Mouse (Mus musculus): ENCODE data around the gene Arhgap18.
A peak's percentile ranks its signal among the peaks of the same experiment; 100 is the strongest.
"Not testable (repeated sequence)": the region's sequence is repeated elsewhere in the genome, so short reads cannot be mapped to it uniquely, and the experiment has no call there.

Gene Arhgap18

GRCm38 (mm10) chr10:26903781-26904180 is 150.6 kb downstream of the Arhgap18 start:
- no peak for DNase-seq (ENCODE audit: low read depth, low spot score)

GRCm38 (mm10) chr10:26911176-26911575 is 158.0 kb downstream of the Arhgap18 start:
- no peak for DNase-seq (ENCODE audit: low read depth, low spot score)

GRCm38 (mm10) chr10:26912112-26912797 is 159.0 kb downstream of the Arhgap18 start:
- DNase-seq (ENCODE audit: low read depth, low spot score): no peak

GRCm38 (mm10) chr10:26912807-26913206 is 159.6 kb downstream of the Arhgap18 start:
- DNase-seq (ENCODE audit: low read depth, low spot score): no peak

- peak; percentile 63 for DNase-seq (ENCODE audit: low read depth, low spot score)
Observed at GRCm38 (mm10) chr10:26919307-26919977, 166.2 kb downstream of the Arhgap18 start.

GRCm38 (mm10) chr10:26920383-26920979 is 167.3 kb downstream of the Arhgap18 start:
- DNase-seq (ENCODE audit: low read depth, low spot score): no peak

GRCm38 (mm10) chr10:26936056-26936455 is 182.8 kb downstream of the Arhgap18 start:
- not testable (repeated sequence) for DNase-seq (ENCODE audit: low read depth, low spot score)

- DNase-seq (ENCODE audit: low read depth, low spot score): not testable (repeated sequence)
Observed at GRCm38 (mm10) chr10:26938464-26938863, 185.2 kb downstream of the Arhgap18 start.

- DNase-seq (ENCODE audit: low read depth, low spot score): no peak
Observed at GRCm38 (mm10) chr10:26939549-26939948, 186.3 kb downstream of the Arhgap18 start.

- no peak for DNase-seq (ENCODE audit: low read depth, low spot score)
Observed at GRCm38 (mm10) chr10:26948331-26948730, 195.1 kb downstream of the Arhgap18 start.

- DNase-seq (ENCODE audit: low read depth, low spot score): no peak
Observed at GRCm38 (mm10) chr10:26949667-26950066, 196.4 kb downstream of the Arhgap18 start.

- DNase-seq (ENCODE audit: low read depth, low spot score): no peak
Observed at GRCm38 (mm10) chr10:26950448-26950847, 197.2 kb downstream of the Arhgap18 start.

- no peak for DNase-seq (ENCODE audit: low read depth, low spot score)
Observed at GRCm38 (mm10) chr10:26958513-26958912, 205.3 kb downstream of the Arhgap18 start.

All from embryo, embryonic 11.5 days (tissue).